Mouse (Mus musculus) cerebellum, postnatal 4 days (tissue): ENCODE measurements around the gene Eea1.
A peak's percentile ranks its signal among the peaks of the same experiment; 100 is the strongest.
"Not testable (repeated sequence)": the region's sequence is repeated elsewhere in the genome, so short reads cannot be mapped to it uniquely, and the experiment has no call there.

ENCODE experiments used
- DNase-seq, 2 experiments: peaks; one replicate each; pipeline ENCODE4 v3.0.0; 2022; ENCODE audit warnings: low spot score in 2 of 2, mixed read lengths in 1 of 2

Eea1 gene

DNA sequence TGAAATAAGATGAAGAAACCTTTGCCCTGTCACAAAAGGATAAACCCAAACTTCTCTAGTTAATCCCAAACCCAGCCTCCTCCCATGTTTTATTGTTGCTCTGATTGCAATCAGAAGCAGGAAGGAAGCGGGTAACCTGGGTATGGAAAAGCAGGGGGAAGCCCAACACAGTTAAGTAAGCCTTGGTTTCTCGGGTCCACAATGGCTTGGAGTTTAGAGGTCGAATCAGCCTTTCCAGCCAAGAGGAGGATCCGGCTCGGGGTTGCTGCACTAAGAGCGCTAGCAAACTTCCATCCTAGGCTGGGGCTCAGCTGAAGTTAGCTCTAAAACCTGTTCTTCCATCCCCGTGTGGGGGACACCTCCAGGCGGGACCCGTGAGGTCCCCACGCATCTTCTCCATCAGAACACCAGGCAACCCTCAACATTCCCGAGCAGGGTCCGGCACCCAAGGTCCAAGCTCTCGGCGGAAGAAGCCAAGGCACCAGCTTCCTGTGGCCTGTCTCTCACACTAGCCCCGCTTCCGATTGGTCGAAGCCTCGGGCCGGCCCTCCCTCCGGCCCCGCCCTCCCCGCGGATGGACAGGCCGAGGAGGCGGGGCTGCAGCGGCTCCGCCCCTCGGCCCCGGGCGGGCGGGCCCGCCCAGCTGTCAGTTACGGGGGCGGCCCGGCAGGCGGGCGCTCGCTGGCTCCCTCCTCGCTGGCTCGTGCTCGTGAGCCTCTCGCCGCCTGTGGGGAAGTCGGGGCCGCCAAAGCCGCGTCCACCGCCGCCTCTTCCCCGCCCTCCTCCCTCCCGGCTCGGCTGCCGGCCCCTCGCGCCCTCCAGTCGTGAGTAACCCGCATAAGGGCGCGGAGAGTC, at the start of gene Eea1:
TSS of gene Eea1 (plus strand) at position 605 of the 855 bp plus-strand sequence.
- peak; percentile 78 to 91 for DNase-seq

DNA sequence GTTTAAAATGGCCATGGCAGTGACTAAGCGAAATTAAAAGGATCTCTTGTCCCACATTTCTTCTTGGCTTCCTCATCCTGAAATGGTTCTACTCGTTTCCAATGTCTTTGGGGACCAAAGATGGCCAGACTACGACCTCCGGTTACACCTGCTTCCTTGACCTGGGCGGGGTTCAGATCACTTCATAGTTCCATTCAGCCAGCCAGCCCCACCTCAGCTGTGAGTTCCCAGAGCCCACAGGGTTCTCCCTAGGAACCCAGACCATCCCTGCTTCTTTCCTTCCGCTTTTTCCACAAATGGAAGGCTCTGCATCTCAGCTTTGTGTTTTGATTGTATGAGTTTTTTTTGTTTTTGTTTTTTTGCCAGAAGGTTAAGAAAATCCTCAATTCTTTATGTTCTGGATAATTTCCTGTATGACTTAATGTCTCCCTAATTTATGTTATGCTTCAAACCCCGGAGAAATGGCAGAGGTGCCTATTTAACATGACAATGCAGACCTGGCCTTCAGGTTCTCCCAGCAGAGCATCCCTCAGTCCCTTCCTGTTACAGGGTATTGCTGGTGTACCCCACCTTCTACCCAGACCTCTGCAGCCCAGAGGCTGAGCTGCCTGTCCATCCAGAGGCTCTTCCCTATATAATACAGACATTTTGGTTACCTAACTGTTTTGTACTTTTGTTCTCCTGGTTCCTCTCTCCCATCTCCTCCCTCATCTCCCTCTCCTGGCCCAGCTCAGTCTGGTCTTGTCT, 49.1 kb upstream of the Eea1 start:
- no peak for DNase-seq

DNA sequence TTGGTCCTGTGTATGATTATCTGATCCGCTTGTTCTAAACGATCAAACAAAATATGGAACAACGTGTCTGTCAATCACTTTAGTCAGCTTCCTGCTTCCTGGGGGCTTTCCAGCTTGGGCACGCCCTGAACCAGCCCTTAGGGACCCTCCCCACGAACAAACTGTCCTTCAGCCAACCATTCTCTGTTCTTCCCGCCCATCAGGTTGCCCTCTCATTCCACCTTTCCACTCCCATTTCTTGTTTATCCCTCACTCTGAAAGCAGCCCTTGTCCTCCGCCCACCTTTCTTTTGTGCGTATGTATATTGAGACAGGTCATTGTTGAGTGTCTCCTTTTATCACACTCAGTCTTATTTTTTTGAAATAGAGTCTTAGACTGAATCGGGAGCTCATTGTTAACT, 48.3 kb upstream of the Eea1 start:
- DNase-seq: no peak

DNA sequence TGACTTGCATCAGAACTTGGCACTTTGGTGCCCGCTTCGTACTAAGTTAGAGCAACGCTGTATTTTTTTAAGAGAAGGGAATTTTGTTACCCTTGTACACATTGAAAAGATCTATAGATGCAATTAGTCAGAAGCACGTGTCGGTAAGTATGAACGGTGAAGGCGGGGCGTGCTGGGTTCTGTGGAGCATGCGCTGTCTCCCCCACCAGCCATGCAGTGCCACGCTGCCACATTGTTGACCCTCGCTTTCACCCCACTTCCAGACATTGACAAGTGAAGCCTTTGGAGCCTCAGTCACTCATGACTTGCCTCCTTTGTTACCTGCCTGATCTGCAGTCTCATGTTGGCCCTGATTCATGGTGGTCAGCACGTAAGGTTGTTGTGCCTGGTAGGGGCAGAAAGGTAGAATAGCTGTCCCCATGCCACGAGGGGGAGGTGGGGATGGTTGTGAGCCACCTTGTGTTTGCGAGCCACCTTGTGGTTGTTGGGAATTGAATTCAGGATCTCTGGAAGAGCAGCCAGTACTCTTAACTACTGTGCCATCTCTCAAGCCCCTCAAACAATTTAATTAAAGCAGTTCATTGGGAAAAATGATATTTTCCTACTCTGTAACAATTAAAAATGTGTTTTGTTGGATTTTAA, 47.0 kb upstream of the Eea1 start:
- DNase-seq: no peak

DNA sequence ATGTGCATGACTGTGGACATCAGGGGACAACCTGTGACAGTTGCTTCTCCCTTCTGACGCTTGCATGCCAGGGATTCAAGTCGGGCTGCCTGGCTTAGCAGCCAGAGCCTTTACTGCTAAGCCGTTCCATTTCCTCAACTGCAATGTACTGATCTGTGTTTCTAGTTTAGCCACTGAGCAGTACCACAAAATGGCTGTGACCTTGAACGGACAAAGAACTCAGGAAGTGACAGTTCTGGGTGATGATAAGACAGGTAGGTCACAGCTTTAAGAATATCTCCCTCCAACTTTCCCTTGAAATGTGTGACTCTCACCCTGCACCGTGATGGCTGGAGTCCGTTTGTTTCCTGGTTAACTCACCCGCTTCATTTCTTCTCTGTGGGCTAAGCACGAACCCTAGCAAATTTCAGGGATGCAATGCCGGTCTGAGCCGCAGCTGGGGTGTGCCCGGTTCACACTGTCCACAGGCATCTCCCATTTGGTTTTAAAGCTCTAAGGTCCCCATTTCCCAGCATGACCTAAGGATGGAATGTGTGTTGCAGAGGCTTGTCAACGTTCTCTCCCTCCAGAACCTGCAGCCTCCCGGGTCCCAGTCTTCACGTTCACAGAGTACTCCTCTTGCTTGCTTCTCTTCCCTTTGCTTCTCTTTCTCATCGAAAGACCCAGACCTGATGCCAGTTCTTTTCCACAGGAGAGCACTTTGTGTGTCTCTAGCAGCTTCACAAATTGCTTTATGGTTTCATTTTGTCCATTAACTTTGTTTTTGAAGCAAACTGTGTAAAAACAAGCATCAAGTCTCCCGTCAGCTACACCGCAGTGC, 46.2 kb upstream of the Eea1 start:
- no peak for DNase-seq

DNA sequence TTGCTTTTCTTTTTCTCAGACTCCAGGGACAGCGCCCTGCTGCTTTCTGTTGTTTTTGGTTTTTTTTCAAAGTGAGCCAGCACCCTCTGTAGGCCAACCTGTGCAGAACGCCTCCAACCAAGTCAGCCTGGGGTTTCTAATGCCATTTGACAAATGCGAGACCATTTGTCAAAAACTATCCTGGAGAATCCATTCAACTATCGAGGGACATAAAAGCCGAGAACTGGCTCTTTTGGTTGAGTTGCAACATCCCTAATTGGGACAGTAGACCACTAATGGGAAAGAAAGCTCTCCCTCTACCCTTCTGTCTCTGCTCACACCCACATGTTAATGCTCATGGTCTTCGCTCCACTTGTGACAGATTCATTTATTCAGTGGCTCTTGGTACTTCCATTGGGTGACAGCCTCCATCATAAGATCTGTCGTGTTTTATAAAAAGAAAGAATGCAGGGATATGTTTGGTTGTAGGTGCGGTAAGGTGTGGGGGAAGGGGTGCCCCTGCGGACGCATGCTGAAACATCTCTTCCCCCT, 45.5 kb upstream of the Eea1 start:
- DNase-seq: peak in 1 of 2 experiments; percentile 50

DNA sequence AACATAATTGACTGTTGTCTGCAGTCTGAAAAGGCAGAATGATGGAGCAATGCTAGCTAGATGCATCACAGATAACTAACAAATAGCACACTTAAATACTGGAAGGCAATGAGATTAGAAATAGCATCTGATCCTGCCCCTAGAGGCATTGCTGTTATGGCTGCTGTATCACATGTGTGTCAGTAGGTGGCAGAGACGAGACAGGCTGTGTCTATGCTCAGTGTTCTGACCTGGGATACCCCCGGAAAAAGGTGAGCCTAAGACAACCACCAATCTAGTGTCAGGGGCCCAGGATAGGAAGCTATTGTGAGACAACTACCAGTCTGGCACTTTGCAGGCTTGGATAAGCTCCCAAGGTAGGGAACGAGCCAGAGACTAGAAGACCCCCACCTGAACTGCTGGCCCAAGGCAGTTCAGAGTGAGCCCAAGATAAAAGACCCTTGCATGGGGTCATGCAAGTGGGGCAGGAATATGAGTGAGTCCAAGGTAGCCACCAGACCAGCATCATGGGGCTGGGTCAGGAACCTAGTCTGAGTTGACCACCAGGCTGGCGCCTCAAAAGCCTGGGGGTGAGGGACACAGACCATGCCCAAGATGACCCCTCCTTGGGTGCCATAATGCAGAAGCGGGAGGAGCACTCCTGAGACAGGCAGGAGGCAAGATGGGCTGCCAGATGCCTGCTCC, 41.8 kb upstream of the Eea1 start:
- DNase-seq: peak in 1 of 2 experiments; percentile 8

DNA sequence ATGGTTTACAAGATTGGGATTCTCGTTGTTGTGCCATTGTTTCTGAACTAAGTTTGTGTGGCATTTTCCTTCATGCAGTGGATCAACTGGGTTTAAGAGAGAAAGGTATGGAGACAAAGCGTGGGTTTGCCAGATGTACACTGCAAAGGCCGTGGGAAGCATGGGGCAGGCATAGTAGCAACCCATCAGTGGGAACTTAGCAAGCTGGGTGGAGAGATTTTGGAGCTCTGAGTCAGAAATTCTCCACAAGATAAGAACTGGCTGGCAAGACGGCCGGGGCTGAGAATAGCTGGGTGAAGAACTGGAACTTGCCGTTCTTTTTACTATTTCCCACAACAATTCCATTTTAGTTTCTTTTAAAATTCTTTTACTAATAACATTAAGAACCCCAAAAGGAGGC, 35.8 kb upstream of the Eea1 start:
- DNase-seq: no peak

DNA sequence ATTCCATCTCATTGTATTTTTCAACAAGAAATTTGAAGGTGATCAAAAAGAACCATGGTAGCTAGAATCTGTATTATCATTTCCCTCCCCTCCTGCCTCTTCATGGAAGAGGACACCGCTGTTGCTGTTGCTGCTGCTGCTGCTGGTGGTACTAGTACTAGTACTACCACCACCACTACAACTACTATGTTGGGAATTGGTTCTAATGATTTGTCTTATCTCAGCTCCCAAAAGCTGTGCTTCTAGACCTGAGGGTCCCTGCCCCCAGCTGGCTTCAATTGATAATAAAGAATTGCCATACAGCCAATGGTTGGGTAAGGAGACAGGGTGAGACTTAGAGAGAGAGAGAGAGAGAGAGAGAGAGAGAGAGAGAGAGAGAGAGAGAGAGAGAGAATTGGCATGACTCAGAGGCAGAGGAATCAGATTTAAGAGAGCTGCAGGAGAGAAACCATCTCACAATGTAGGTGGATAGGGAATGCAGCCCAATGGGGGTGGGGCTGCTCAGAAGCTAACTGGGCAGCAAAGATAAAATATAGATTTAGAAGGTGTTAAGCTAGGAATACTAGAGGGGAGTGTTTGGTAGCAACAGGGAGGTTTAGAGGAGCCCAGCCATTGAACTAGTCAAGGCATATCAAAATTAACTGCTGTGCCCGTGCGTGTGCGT, 31.1 kb upstream of the Eea1 start:
- DNase-seq: no peak

DNA sequence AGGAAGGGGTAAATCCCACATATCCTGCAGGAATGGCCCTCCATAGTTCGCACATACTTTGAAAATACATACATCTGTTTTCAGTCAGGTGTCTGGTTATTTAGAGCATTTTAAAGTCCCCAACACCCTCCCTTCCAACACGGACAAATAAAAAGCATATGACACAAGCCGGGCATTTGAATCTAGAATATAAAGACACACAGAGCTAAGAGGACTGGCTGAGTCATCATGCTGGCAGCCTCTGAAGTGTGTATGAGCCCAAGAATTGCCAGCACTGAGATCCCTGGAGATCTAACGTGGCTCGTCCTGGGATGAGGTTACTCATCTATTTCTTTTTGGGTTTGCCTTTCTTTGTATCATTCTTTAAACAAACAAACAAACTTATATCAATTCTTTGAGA, 29.4 kb upstream of the Eea1 start:
- no peak for DNase-seq

DNA sequence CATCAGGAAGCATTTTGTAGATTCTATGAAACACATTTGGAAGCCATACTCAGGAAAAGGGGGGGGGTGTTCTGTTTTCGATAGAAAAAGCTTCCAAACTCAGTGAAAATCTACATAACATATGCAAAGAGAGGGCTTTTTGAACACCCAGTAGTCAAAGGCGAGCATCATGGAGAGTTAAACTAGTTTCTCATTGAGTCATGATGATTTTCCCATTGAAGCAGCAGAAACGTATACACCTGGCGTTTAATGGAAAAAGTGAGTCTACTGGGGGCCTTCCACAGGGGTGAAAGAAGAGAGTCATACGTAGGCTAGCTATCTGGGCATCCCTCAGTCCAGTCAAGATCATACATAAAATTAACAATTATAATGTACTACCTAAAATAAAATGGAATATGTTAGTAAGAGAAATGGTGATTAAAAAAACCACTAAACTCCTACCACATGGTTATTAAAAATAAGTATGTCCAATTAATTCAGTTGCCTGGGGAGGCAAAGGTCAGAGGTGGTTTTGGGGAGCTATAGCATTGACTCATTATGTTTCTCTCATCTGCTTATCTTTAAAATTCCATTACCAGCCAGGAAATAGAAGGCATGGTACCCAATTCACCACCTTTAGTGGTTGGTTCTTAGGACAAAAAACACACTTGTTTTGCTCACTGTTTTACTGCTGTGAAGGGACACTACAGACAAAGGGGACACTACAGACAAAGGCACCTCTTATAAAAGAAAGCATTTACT, 25.8 kb upstream of the Eea1 start:
- DNase-seq: no peak

DNA sequence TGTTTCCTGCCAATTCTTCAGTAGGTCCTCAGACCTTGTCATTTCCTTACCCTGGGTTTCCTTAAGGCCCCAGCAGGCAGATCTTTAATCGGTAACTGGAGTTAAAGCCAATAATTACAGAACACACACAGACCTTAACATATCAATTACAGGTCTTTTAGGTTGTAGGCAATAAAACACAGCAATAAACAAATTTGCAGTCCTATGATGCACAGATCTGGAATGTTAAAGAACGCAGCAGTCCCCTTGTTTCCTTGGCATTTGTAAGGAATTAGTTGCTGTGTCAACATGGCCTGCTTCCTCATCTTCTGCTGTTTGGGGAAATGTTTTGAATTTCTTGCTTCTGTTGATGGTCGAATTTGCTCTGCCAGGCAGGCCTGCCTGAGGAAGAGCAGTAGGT, 21.7 kb upstream of the Eea1 start:
- no peak for DNase-seq

DNA sequence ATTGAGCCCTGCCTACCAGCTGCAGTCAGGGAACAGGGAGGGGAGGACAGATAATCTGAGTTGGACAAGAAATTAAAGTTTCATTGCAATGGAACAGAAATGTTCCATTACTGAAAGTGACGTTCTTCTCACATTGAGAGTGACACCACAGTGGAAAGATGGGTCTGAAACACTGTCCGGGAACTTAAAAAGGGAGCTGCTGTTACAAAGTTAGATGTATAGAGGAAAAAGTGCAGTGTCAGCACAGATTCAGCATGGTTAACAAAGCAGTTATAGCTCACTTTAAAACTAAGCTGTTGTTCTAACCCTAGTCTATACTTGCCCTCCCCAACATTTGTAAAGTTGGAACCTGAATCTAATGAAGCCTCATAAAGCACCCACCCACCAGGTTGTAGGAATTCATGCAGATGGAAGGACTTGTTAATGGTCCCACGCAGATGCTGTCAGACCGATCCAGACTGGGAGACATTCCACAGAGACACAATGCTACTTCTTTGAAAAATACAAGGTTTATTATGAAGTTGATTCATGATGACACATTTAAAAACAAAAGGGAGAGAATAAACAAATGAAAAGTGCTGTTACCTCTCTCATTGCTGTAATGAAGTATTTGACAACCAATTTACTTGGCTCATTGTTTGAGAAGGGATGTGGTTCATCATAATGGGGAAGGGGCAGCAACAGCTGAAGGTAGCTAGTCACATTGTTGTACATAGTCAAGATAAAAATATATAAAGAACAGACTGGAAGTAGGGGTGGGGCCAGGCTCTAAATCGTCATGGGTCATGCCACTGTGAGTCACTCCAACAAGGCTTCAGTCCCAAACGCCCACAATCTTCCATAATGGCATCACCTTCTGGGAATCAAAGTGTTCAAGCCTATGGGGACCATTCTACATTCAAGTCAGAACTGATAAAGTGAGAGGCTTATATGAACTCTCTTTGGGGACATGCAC, 16.9 kb upstream of the Eea1 start:
- DNase-seq: no peak

DNA sequence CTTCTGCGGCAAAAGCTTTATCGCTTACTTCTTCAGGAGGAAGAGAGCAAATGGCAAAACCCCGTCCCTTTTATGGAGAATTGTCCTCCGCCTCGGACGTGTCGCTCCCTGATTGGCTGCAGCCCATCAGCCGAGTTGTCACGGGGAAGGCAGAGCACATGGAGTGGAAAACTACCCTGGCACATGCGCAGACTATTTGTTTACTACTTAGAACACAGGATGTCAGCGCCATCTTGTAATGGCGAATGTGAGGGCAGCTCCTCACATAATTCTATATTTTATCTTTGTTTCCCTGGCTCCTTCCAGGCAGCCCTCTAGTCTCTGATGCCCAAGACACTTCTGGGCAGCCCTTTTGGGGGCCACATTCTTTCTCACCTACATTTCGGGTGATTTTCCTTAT, 6.8 kb upstream of the Eea1 start:
- not testable (repeated sequence) for DNase-seq

DNA sequence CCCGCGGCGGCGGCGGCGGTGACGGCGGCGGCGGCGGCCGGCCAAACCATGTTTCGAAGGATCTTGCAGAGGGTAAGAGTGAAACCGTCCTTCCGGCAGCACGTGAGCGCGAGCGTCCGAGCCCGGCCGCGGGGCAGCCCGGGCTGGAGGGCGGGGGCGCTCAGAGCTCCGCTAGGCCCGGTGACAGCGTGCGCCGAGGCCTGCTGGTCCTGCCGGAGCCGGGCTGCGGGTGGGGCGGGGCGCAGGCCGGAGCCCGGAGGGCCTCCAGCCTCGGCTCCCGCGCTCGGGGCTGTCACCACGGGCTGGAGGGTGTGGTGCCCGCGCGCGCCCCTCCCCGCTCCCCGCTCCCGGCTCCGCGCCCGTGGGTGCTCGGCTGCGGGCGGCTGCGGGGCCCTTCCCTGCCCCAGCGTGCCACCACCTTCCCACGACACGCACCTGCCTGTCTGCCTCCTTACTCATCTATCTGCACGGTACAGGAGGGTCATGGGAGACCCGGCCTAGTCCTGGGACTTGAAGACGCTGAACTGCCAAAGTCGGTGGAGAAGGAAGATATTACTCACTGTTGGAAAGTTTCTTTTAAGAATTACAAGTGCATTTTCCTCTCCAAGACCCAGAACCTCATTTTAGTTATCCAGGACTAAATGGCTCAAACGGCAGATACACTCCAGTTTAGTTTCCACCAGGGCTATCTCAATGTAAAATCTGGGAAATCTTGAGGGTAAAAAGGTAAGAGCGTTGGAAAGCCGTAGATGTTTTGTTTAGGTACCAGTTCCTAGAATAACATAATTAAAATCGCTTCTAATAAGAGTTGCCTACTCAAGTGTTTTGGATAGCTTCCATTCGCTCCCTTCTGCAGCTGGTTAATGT, 684 bp downstream of the Eea1 start:
- DNase-seq: peak in 1 of 2 experiments; percentile 23

DNA sequence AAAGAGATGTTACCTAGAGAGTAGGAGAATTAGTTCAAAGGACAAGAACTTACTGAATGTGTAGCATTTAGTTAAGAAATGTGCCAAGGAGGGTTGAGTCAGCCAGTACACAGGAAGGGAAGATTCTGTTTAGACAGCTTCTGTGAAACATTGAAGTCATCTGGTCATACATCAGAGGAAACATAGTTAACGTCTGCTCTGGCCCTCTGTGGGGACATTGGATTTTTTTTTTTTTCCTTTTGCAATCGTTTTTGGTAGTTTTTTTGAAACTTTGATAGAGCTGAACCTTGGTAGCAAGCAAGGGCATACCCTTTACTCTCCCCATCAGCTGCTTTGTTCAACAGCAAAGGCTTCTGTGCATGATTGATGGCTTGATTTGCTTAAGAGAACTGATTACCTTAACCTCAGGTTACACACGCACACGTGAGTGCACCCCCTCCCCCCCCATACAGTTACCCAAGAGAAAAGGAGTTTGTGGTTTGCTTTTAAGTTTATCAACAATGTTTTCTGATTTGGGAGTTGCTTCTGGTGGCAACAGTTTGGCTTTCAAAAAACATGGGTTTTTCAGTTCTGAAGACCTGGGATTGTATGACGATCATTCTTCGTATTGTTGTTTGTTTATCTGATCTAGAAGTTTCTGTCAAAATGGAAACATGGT, 1.4 kb downstream of the Eea1 start:
- no peak for DNase-seq

DNA sequence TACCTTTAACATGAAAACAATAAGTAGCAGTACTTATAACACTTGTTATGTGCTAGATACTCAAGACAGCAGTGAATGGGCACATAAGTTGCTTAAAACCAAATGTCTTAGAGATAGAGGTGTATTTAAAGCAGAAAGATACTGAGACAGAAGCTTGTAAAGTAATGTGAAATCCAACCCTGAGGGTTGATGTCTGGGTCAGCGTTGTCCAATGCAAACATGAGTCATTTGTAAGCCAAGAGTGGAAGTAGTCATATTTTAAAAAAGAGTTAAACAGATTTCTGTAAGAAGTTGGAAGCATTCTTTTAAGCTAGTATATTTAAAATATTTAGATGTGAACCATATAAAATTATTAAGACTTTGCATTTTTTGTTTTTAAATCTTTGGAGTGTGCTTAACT, 4.6 kb downstream of the Eea1 start:
- no peak for DNase-seq
